Mouse (Mus musculus) neural tube, embryonic 14.5 days (tissue): ENCODE data around the gene Cnr1. TPM values are rescaled to one million over a fixed set of nuclear protein-coding genes. Genes with fewer than 3 reads are reported as not detected.

Source experiments
- ATAC-seq: fragments of 200-750 bp; cut with Nextera tagmentation; 2 replicates; pipeline ENCODE4 v1.8.0; 2017; ENCODE audit warnings: low read depth, mild to moderate bottlenecking, moderate TSS enrichment, moderate library complexity
- H3K27ac ChIP-seq: fragments of 300-500 bp; sonication (generic); 2 replicates; pipeline ENCODE4 v1.5.1; 2014; ENCODE audit warnings: low read depth, mild to moderate bottlenecking, control low read depth, low read length, moderate library complexity, mixed read lengths
- H3K27me3 ChIP-seq: fragments of 300-500 bp; sonication (generic); 2 replicates; pipeline ENCODE4 v1.6.1; 2014; ENCODE audit warnings: low read length; ENCODE audit not compliant: control insufficient read depth, insufficient read depth
- H3K36me3 ChIP-seq: fragments of 300-500 bp; sonication (generic); 2 replicates; pipeline ENCODE4 v1.6.1; 2014; ENCODE audit warnings: low read length, mixed read lengths; ENCODE audit not compliant: control insufficient read depth, insufficient read depth
- H3K4me1 ChIP-seq: fragments of 300-500 bp; sonication (generic); 2 replicates; pipeline ENCODE4 v1.6.1; 2014; ENCODE audit warnings: low read length; ENCODE audit not compliant: control insufficient read depth, insufficient read depth
- H3K4me2 ChIP-seq: fragments of 300-500 bp; sonication (generic); 2 replicates; pipeline ENCODE4 v1.6.1; 2014; ENCODE audit warnings: mild to moderate bottlenecking, low read depth, low read length, control low read depth
- H3K4me3 ChIP-seq: fragments of 300-500 bp; sonication (generic); 2 replicates; pipeline ENCODE4 v1.5.1; 2014; ENCODE audit warnings: low read depth, low read length, control low read depth, mixed read lengths
- H3K9ac ChIP-seq: fragments of 300-500 bp; sonication (generic); replicated peaks from 2 replicates; pipeline ENCODE4 v1.6.1; 2014; ENCODE audit warnings: low read depth, mild to moderate bottlenecking, control low read depth, low read length, mixed read lengths
- H3K9me3 ChIP-seq: fragments of 300-500 bp; sonication (generic); 2 replicates; pipeline ENCODE4 v1.6.1; 2016; ENCODE audit warnings: low read length; ENCODE audit not compliant: control insufficient read depth
- WGBS: fragments of 180-500 bp; shearing (Covaris S2); extraction: QIAGEN DNeasy Blood & Tissue Kit; methylation state at CpG from one replicate; pipeline ENCODE4 v1.1.7; 2014; 5-methylcytosine and 5-hydroxymethylcytosine counted together
- polyA plus RNA-seq: library from polyadenylated mRNA; unstranded; fragments of >200 nt; fragmentation: Nextera tagmentation; extraction: Ambion mirVana; gene quantifications from 2 replicates; pipeline ENCODE4 v1.2.1, GENCODE M21; 2014

The Cnr1 gene
- polyA plus RNA-seq, 1 experiment from 2014 or later: 88.0 TPM

DNA sequence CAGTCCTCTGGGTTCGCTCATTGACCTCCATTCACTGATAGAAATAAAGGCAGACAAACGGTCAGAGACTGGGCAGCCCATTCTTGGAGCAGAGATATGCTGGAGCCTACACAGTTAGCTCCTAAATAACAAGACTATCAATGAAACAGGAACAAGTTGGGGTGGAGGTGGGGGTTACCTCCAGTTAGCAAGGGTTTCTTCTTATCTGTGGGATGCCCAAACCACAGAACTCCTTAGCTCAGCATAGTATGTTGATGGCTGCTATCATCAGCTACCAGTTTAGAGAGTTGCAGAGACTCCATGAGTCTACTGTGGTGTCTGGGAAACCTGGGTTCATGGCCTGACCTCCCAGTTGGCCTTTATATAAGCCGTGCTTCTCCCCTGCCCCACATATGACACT, 33.0 kb downstream of the Cnr1 start:
- Histone ChIP-seq H3K4me2 (no peak overlapping the region), H3K27ac (no peak overlapping the region), H3K9ac (no peak overlapping the region), H3K4me1 (no peaks in the 10 kb centered on the region), H3K27me3 (no peaks in the 10 kb centered on the region), H3K36me3 (no peaks in the 10 kb centered on the region), H3K9me3 (no peaks in the 10 kb centered on the region), H3K4me3 (no peak overlapping the region)
- 86% methylated on average over 3 of the region's 3 CpGs for WGBS
- ATAC-seq: no peak

DNA sequence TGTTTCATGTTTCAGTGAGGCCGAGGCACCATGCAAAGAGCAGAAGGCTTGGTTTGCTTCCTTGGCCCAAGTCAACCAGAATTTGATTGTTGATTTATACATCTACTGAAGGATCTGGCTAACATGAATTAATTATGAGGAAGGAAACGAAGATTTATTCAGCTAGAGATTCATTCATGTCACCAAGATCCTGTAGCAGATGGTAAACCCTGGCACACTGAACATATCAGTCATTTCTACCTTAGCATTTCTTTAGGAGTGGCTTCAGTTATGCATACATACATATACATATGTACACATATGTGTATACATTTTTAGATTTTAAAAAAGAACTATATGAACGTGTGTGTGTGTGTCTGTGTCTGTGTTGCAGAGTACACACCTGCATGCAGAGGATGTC, 34.1 kb downstream of the Cnr1 start:
- H3K4me1 ChIP-seq: no peaks in the 10 kb centered on the region
- H3K27ac ChIP-seq: no peak overlapping the region
- H3K4me3 ChIP-seq: no peak overlapping the region
- H3K9ac ChIP-seq: no peak overlapping the region
- 82% methylated on average over 3 of the region's 3 CpGs for WGBS
- no peak overlapping the region for H3K4me2 ChIP-seq
- no peaks in the 10 kb centered on the region for H3K36me3 ChIP-seq
- H3K9me3 ChIP-seq: no peaks in the 10 kb centered on the region
- ATAC-seq: no peak
- H3K27me3 ChIP-seq: no peaks in the 10 kb centered on the region

DNA sequence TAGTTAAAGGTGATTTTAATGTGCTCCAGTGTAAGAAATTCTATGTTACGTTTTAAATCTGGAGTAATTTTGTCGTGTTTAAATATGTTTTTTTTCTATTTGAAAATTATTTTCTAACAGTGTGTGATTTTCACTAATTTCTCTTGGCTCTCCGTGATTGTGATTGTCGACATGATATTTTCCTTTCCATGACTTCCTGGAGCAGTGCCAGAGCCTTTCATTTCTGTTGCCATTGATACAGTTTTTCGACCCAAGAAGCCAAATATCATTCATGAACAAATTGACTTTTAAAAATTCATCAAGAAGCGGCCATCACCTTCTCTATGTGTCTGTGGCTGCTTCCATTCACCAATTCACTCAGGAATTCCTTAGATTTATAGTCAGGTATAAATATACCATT, 35.4 kb downstream of the Cnr1 start:
- WGBS: 91% methylated on average over 6 of the region's 6 CpGs
- H3K4me1 ChIP-seq: no peaks in the 10 kb centered on the region
- H3K4me3 ChIP-seq: no peak overlapping the region
- no peak overlapping the region for H3K9ac ChIP-seq
- H3K27me3 ChIP-seq: no peaks in the 10 kb centered on the region
- no peak for ATAC-seq
- no peak overlapping the region for H3K27ac ChIP-seq
- H3K36me3 ChIP-seq: no peaks in the 10 kb centered on the region
- no peak overlapping the region for H3K4me2 ChIP-seq
- H3K9me3 ChIP-seq: no peaks in the 10 kb centered on the region

DNA sequence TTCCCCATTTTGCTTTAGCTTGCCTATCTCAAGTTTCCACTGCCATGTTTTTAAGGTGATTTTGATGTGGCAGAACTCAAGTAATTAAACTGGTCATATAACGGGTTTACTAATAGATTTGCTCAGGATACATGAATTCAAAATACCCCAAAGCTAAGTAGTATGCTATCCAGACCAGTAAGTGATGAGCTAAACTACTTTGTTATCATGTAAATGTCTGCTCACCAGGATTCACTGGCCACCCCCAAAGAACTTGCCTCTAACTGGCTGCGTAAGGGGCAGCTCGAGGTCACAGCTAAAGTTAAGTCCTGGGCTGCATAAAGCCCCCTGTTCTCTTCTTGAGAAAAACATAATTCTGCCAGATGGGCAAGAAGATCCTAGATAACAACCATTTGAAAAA, 46.3 kb downstream of the Cnr1 start:
- Histone ChIP-seq H3K36me3 (no peaks in the 10 kb centered on the region), H3K4me2 (no peak overlapping the region), H3K27me3 (no peaks in the 10 kb centered on the region), H3K9ac (no peak overlapping the region), H3K4me3 (no peak overlapping the region), H3K4me1 (no peaks in the 10 kb centered on the region), H3K9me3 (no peaks in the 10 kb centered on the region), H3K27ac (no peak overlapping the region)
- no peak for ATAC-seq
- WGBS: 67% methylated on average over 3 of the region's 3 CpGs

DNA sequence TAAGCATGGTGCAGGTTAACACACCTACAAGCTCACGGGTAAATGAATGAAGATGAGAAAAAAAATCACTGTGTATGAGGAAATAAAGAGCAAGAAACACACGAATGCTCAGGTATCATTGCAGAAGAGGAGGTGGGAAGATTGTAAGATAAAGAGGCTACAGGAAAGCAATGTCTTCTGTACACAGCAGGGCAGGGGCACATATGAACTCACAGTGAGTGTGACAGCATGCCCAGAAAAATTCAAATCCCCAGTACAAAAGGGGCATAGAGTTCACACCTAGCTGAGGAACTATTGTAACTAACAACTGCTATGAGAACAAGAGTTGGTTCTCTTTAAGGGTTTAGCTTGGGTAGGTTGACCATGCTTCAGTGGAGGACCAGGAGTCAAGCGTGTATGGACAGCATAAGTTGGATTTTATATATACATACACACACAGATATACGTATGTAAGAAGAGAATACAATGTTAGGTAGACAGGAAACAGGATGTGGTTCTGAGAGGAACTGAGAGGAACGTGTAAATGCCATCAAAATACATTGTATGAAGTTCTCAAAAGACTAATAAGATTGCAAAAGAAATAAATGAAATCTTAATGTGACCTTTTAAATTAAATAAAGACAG, 64.2 kb downstream of the Cnr1 start:
- Histone ChIP-seq H3K36me3 (no peaks in the 10 kb centered on the region), H3K27ac (no peak overlapping the region), H3K9me3 (no peaks in the 10 kb centered on the region), H3K4me1 (no peaks in the 10 kb centered on the region), H3K27me3 (no peaks in the 10 kb centered on the region), H3K4me3 (no peak overlapping the region), H3K9ac (no peak overlapping the region), H3K4me2 (no peak overlapping the region)
- 82% methylated on average over 5 of the region's 5 CpGs for WGBS
- ATAC-seq: no peak

DNA sequence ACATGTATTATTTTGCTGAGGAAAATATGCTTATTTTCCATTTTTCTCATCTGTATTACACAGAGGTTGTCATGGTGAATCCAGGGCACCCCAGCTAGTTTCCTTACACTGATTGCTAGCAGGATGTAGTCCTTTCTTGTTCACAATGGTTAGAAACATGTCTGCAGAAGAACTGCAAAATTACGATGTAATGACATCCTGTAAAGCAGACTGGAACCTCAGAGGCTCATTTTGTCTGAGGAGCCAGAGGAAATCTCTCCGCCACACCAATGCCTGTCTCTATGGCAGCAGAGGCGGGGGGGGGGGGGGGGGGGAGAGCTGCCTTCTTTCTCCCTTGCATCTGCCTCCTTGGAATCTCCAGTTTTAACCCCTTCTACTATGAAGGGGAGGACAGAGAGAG, 68.3 kb downstream of the Cnr1 start:
- Histone ChIP-seq H3K4me3 (no peak overlapping the region), H3K9ac (no peak overlapping the region), H3K4me1 (no peaks in the 10 kb centered on the region), H3K9me3 (no peaks in the 10 kb centered on the region), H3K36me3 (no peaks in the 10 kb centered on the region), H3K27me3 (no peaks in the 10 kb centered on the region), H3K4me2 (no peak overlapping the region), H3K27ac (no peak overlapping the region)
- ATAC-seq: no peak
- 32% methylated on average over 3 of the region's 3 CpGs for WGBS

DNA sequence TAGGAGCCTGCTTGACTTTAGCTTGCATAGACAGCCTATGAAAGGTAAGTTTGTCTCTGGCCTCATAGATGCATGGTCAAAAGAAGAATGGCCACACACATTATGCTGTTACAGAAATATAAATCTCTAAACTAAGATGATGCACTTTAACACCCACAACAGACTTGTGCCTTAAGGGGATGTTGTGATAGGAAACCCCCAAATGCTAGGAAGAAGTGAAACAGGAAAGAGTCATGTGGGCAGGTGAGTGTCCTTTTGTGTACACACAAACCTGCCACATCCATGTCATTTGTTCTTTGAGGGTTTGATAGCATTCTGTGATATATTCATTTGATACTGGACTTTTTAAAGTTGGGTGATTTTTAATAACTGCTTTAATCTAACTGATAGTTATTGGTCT, 72.0 kb downstream of the Cnr1 start:
- Histone ChIP-seq H3K27ac (no peak overlapping the region), H3K9me3 (no peaks in the 10 kb centered on the region), H3K4me2 (no peak overlapping the region), H3K36me3 (no peaks in the 10 kb centered on the region), H3K27me3 (no peaks in the 10 kb centered on the region), H3K4me1 (no peaks in the 10 kb centered on the region), H3K9ac (no peak overlapping the region), H3K4me3 (no peak overlapping the region)
- ATAC-seq: no peak

Other genes with a start within 250 kb of the Cnr1 start
- 0.28 and 0.66 TPM in 2 replicates for gene Spaca1, start 125.6 kb downstream of the Cnr1 start, polyA plus RNA-seq